Mouse (Mus musculus) limb, embryonic 12.5 days (tissue): ENCODE results near the gene Chd2. TPM values are rescaled to one million over a fixed set of nuclear protein-coding genes. Genes with fewer than 3 reads are reported as not detected.

ENCODE experiments used
- ATAC-seq: fragments of 200-750 bp; cut with Nextera tagmentation; 2 replicates; pipeline ENCODE4 v1.8.0; 2017; ENCODE audit warnings: low read depth, moderate TSS enrichment; ENCODE audit not compliant: insufficient number of reproducible peaks, insufficient read depth, low FRiP score, low TSS enrichment
- H3K27ac ChIP-seq: fragments of 300-500 bp; sonication (generic); 2 replicates; pipeline ENCODE4 v1.5.1; 2016; ENCODE audit warnings: mild to moderate bottlenecking, moderate library complexity
- H3K27me3 ChIP-seq: fragments of 300-500 bp; sonication (generic); 2 replicates; pipeline ENCODE4 v1.6.1; 2016; ENCODE audit warnings: mild to moderate bottlenecking, moderate library complexity
- H3K36me3 ChIP-seq: fragments of 300-500 bp; sonication (generic); 2 replicates; pipeline ENCODE4 v1.6.1; 2016; ENCODE audit warnings: mild to moderate bottlenecking, moderate library complexity
- H3K4me1 ChIP-seq: fragments of 300-500 bp; sonication (generic); replicated peaks from 2 replicates; pipeline ENCODE4 v1.6.1; 2016
- H3K4me2 ChIP-seq: fragments of 300-500 bp; sonication (generic); 2 replicates; pipeline ENCODE4 v1.6.1; 2016; ENCODE audit warnings: mild to moderate bottlenecking, moderate library complexity
- H3K4me3 ChIP-seq: fragments of 300-500 bp; sonication (generic); replicated peaks from 2 replicates; pipeline ENCODE4 v1.5.1; 2016; ENCODE audit warnings: mild to moderate bottlenecking
- H3K9ac ChIP-seq: fragments of 300-500 bp; sonication (generic); replicated peaks from 2 replicates; pipeline ENCODE4 v1.6.1; 2016; ENCODE audit warnings: mild to moderate bottlenecking, moderate library complexity
- H3K9me3 ChIP-seq: fragments of 300-500 bp; sonication (generic); 2 replicates; pipeline ENCODE4 v1.6.1; 2016; ENCODE audit warnings: mild to moderate bottlenecking, moderate library complexity
- WGBS: fragments of 180-500 bp; shearing (Covaris S2); methylation state at CpG from one replicate; pipeline ENCODE4 v1.1.7; 2016; 5-methylcytosine and 5-hydroxymethylcytosine counted together
- polyA plus RNA-seq: library from polyadenylated mRNA; unstranded; fragments of >200 nt; fragmentation: Nextera tagmentation; extraction: Ambion mirVana; gene quantifications from 2 replicates; pipeline ENCODE4 v1.2.1, GENCODE M21; 2016

The Chd2 gene
- polyA plus RNA-seq, 1 experiment from 2014 or later: 70.3 TPM

DNA sequence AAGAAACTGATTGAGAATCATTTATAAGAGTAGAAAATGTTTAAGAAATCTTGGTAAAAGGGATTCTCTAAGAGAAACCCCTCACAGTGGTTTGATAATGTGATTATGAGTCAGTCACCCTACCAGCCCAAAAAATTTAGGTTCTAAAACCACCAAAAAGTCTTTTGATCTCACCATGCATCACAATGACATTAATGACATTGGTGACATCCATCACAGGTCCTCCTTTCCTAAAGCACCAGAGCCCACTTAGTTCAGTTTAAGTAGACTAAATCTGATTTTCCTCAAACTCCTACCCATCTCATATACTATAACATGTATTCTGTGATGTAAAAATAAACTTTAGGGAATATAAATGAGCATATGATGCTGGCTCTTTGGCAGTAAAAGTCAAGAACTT is 9.7 kb upstream of the Chd2 start:
- Histone ChIP-seq H3K4me3 (no peak overlapping the region), H3K36me3 (peaks cover 41% of the 10 kb centered on the region), H3K9ac (no peak overlapping the region), H3K4me1 (peaks cover 12% of the 10 kb centered on the region; the same call in 1 of the 2 replicates), H3K27me3 (no peaks in the 10 kb centered on the region), H3K4me2 (no peak overlapping the region), H3K9me3 (no peaks in the 10 kb centered on the region), H3K27ac (no peak overlapping the region)
- no peak for ATAC-seq

DNA sequence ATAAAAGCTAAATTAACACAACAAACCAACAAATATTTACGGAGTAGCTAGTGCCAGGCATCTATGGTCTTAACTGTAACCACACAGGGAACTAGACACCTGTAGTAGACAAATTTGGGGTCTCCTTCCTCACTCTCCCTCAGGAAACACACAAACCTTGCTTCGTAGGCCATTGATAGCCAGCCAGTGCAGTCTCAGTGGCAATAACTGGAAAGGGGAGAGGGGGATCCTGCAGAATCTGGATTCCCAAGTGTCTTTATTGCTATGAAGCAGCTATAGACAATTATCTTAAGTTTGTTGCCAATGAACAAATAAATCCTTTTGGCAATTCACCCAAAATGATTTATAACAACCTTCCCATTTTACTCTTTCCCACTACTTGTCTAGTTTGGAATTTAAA is 6.4 kb upstream of the Chd2 start:
- Histone ChIP-seq H3K4me1 (peaks cover 12% of the 10 kb centered on the region; the same call in 1 of the 2 replicates), H3K4me3 (no peak overlapping the region), H3K4me2 (no peak overlapping the region), H3K9me3 (no peaks in the 10 kb centered on the region), H3K27me3 (no peaks in the 10 kb centered on the region), H3K27ac (no peak overlapping the region), H3K36me3 (peaks cover 56% of the 10 kb centered on the region), H3K9ac (no peak overlapping the region)
- WGBS: 83% methylated on average over 2 of the region's 2 CpGs
- ATAC-seq: no peak

DNA sequence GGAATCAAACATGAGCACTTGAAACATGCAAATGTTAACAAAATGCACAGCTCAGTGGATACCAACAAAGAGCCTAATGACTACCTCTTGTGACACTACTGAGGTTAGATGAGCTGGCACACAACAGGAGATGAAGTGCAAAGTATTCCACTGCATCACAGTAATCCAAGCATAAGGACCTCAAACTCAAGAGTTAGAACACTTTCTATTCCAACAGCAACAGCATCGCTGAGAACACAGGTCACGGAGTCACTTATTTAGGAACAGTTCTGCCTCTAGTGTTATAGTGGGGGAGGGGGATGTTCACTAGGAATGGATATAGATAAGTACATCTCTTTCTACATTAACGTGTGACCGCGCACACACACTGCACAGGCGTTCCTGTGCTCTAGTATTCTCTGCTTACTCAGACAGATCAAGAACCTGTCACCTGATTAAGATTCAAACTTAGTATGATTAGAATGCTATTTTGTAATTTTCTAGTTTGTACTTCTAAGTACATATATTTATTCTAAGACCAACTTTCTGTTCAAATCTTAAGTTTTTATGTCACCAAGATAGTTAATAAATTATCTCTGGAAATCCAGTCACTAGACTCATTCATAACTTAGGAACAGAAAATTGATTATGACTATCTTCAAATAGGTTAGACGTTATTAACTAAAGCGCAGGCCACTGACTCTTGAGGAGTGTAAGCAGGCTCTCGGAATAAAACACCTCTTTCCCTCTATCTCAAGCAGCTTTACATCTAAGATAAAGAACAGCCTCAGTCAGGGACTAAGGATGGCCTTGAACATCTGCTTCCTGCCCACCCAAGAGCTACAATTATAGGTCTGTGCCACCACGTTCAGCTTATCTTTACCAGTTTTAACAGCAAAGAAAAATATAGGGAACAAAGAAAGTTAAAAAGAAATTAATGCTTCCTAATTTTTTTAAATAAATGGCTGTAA is 5.2 kb upstream of the Chd2 start:
- Histone ChIP-seq H3K4me2 (no peak overlapping the region), H3K9ac (no peak overlapping the region), H3K27me3 (no peaks in the 10 kb centered on the region), H3K4me3 (no peak overlapping the region), H3K27ac (no peak overlapping the region), H3K36me3 (peaks cover 49% of the 10 kb centered on the region), H3K4me1 (peaks cover 6% of the 10 kb centered on the region; the same call in 1 of the 2 replicates), H3K9me3 (no peaks in the 10 kb centered on the region)
- no peak for ATAC-seq
- WGBS: 87% methylated on average over 10 of the region's 10 CpGs

DNA sequence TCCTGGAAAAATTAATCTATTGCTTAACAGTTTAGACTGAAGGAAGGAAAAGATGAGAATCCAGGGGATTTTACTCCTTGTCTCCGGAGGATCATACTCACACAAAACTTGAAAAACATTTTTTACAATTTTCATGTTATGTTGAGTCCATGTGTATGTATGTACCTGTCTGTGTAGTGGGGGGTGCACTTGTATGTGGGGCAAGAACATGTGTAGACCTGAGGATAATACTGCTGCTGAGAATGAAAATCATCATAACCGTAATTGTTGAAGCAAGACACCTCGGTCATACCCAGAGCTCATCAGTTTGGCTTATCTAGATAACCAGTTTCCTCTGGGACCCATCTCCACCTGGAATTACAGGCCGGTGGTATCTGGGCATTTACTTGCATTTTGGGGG is 3.4 kb upstream of the Chd2 start:
- Histone ChIP-seq H3K27me3 (no peaks in the 10 kb centered on the region), H3K36me3 (peaks cover 37% of the 10 kb centered on the region), H3K27ac (no peak overlapping the region), H3K4me1 (peaks cover 6% of the 10 kb centered on the region; the same call in 1 of the 2 replicates), H3K9ac (no peak overlapping the region), H3K4me2 (no peak overlapping the region), H3K4me3 (no peak overlapping the region), H3K9me3 (no peaks in the 10 kb centered on the region)
- no peak for ATAC-seq
- 97% methylated on average over 4 of the region's 4 CpGs for WGBS

DNA sequence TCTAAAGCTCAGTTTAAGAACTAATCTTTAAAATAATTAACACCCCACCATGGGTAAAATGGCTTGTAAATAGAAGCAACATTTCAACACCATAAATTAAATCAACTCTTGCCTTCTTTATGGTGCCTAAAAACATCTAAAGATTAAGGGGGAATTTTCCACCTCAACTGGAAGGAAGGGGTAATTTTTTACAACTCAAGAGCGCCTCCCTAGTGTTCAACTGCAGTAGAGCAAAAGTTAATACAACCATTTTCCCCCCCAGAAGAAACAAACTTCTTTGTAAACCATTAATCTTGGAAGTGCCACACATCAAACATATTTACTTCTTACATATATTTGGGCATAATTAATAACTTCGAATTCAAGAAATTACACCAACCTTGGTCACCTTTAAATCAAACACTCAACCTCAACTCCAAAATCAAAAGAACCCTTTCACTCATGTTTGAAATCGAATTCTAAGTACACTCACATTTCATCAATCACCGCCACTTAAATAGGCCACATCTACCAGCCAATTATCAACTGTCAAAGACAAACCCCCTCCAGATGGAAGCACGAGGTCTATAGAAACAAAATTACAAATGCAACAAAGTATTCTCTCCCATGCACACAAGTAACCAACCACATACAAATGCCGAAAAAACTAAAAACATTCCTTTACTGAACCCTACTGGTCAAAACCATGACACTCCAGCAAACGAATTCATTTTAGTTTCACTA is 662 bp upstream of the Chd2 start:
- peaks cover 18% of the 10 kb centered on the region for H3K36me3 ChIP-seq
- peak overlapping the region; percentile 69 for H3K4me3 ChIP-seq
- ATAC-seq: no peak
- H3K27ac ChIP-seq: peak overlapping the region; percentile 99; the same call in 1 of the 2 replicates
- H3K27me3 ChIP-seq: no peaks in the 10 kb centered on the region
- WGBS: 75% methylated on average over 7 of the region's 7 CpGs
- peak overlapping the region; percentile 50; the same call in 1 of the 2 replicates for H3K4me2 ChIP-seq
- no peak overlapping the region for H3K9ac ChIP-seq
- H3K4me1 ChIP-seq: peaks cover 3% of the 10 kb centered on the region; the same call in 1 of the 2 replicates
- no peaks in the 10 kb centered on the region for H3K9me3 ChIP-seq

DNA sequence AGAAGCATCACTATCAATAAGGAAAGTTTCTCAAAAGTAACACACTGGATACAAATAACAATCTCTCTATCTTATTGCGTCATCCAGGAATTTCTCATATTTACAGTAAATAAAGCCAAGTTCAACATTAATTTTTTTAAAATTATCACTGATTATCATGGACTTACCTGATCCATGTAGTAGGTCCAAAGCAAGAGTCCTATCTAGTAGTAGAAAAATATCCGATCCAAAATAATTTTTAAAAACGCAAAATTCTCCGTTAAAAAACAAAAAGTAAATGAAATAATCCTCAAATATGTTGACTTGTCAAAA is 595 bp downstream of the Chd2 start:
- ATAC-seq: no peak
- peak overlapping the region; percentile 99 for H3K27ac ChIP-seq
- H3K27me3 ChIP-seq: no peaks in the 10 kb centered on the region
- peak overlapping the region; percentile 93 for H3K9ac ChIP-seq
- H3K9me3 ChIP-seq: no peaks in the 10 kb centered on the region
- H3K36me3 ChIP-seq: peaks cover 18% of the 10 kb centered on the region
- H3K4me3 ChIP-seq: peak overlapping the region; percentile 69
- H3K4me2 ChIP-seq: peak overlapping the region; percentile 60
- H3K4me1 ChIP-seq: peaks cover 7% of the 10 kb centered on the region
- WGBS: under 1% methylated on average over 4 of the region's 4 CpGs

DNA sequence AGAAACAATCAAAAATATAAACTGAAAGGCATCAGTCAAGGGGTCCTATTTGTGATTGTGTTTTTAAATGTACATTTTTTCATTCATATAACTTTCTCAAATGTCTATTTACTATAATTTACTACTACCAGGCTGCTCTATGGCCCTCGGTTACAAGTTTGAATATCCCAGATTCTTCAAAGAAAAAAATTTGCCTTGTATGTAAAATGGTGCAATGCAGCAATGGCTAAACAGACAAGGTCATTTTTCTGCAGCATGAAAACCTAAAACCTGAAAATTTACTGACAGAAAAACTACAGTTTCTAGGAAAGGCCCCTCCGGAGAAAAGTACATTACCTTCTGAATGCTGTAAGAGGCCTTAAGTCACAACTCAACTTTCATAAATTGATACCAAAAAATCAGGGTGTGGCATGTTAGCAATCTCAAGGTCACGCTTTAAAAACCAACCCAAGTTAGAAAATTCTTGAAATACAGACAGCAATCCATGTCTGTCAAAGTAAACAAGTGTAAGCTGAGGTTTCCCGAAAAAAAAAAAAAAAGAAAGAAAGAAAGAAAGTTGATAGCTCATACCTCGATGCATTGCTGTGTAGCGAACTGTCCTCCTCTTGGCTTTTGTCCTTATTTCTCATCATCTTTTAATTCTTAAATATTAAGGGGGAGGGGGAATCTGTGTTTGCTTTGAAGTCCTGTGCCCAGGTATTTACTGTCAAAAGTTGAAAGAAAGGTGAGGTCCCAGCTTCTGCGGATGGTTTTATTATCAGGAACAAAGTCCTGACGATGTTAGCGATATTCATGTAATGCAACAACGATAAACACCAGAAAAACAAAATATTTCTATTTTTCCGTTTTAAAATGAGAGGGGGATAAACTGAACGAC is 1.2 kb downstream of the Chd2 start:
- no peaks in the 10 kb centered on the region for H3K27me3 ChIP-seq
- peaks cover 11% of the 10 kb centered on the region for H3K4me1 ChIP-seq
- H3K36me3 ChIP-seq: peaks cover 22% of the 10 kb centered on the region
- peak overlapping the region; percentile 60 for H3K4me2 ChIP-seq
- H3K9ac ChIP-seq: peak overlapping the region; percentile 82
- H3K9me3 ChIP-seq: no peaks in the 10 kb centered on the region
- H3K4me3 ChIP-seq: peak overlapping the region; percentile 69
- WGBS: under 1% methylated on average over 12 of the region's 12 CpGs
- H3K27ac ChIP-seq: peak overlapping the region; percentile 86
- ATAC-seq: no peak

DNA sequence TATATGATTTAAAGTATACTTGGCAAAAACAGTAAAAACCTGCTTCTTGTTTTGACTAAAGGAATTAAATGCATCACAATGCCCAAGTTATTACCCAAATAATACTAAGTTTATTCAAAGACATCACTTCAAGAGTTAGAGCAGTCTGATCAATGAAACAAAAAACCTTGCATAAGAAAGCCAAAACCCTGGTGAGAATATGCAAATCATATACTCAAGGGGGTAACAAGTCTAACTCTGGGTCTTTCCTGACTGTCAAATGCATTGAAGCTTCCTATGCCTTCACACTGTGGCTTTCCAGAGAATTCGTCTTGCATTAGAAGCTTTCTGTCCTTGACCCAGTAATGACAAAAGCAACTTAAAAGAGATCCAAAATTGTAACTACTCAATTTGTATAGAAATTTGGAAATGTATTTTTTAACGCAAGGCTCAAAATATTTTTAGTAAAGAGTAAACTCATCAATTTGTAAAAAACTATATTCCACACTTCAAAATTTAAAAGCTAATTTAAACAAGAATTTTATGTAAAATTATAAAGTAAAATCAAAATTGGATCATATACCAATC is 2.4 kb downstream of the Chd2 start:
- H3K9me3 ChIP-seq: no peaks in the 10 kb centered on the region
- H3K4me2 ChIP-seq: peak overlapping the region; percentile 55
- H3K4me3 ChIP-seq: peak overlapping the region; percentile 32
- H3K36me3 ChIP-seq: peaks cover 21% of the 10 kb centered on the region
- peak overlapping the region; percentile 51 for H3K9ac ChIP-seq
- 33% methylated on average over 2 of the region's 2 CpGs for WGBS
- H3K27ac ChIP-seq: no peak overlapping the region; the same call in 1 of the 2 replicates
- ATAC-seq: no peak
- H3K4me1 ChIP-seq: peaks cover 20% of the 10 kb centered on the region
- no peaks in the 10 kb centered on the region for H3K27me3 ChIP-seq

DNA sequence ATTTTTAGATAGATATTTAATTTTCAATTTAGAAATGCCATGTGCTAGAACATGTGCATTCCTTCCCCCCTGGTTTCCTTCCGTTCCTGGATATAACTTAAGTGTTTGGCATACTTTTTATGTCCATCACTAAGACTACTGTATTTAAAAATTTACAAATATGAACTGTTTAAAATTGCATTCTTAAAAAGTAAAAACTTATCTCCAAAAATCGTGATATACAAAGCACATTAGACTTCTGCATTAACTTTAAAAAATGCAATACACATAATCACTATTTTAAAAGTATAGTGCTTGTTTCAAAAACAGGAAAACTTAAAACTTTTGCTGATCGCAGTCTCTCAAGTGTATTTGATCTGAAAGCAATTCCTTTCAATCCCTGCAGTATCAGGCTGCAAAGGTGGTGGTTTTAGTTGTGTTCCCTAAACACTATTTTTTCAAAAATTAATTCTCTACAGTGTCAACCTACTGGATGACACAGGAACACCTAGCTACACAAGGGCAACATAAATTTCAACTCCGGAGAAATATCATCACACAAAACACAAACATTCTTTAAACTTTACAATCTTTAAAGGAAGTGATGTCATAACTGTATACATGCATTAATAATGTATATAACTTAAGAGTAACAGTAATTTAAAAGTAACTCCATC is 3.1 kb downstream of the Chd2 start:
- peak overlapping the region; percentile 96 for H3K27ac ChIP-seq
- H3K4me1 ChIP-seq: peaks cover 27% of the 10 kb centered on the region
- H3K4me3 ChIP-seq: peak overlapping the region; percentile 45
- WGBS: 14% methylated on average over 4 of the region's 4 CpGs
- no peaks in the 10 kb centered on the region for H3K27me3 ChIP-seq
- peaks cover 20% of the 10 kb centered on the region for H3K36me3 ChIP-seq
- H3K9ac ChIP-seq: peak overlapping the region; percentile 68
- ATAC-seq: no peak
- H3K9me3 ChIP-seq: no peaks in the 10 kb centered on the region
- H3K4me2 ChIP-seq: peak overlapping the region; percentile 55
